Mouse (Mus musculus) forebrain, embryonic 15.5 days (tissue): ENCODE results near the gene Trim12a. TPM values are rescaled to one million over a fixed set of nuclear protein-coding genes. Genes with fewer than 3 reads are reported as not detected.
"Not testable (repeated sequence)": the region's sequence is repeated elsewhere in the genome, so short reads cannot be mapped to it uniquely, and the experiment has no call there.

Experiments
- ATAC-seq: fragments of 200-750 bp; cut with Nextera tagmentation; replicated peaks from 2 replicates; pipeline ENCODE4 v1.8.0; 2017; ENCODE audit warnings: mild to moderate bottlenecking, moderate TSS enrichment, moderate library complexity
- H3K27ac ChIP-seq: fragments of 300-500 bp; sonication (generic); replicated peaks from 2 replicates; pipeline ENCODE4 v1.5.1; 2015; ENCODE audit warnings: mild to moderate bottlenecking, inconsistent platforms
- H3K27me3 ChIP-seq: fragments of 300-500 bp; sonication (generic); 2 replicates; pipeline ENCODE4 v1.6.1; 2015; ENCODE audit warnings: inconsistent platforms
- H3K36me3 ChIP-seq: fragments of 300-500 bp; sonication (generic); 2 replicates; pipeline ENCODE4 v1.6.1; 2015; ENCODE audit warnings: mild to moderate bottlenecking, inconsistent platforms
- H3K4me1 ChIP-seq: fragments of 300-500 bp; sonication (generic); 2 replicates; pipeline ENCODE4 v1.6.1; 2015; ENCODE audit warnings: inconsistent platforms
- H3K4me2 ChIP-seq: fragments of 300-500 bp; sonication (generic); replicated peaks from 2 replicates; pipeline ENCODE4 v1.6.1; 2015; ENCODE audit warnings: mild to moderate bottlenecking, inconsistent platforms
- H3K4me3 ChIP-seq: fragments of 300-500 bp; sonication (generic); 2 replicates; pipeline ENCODE4 v1.5.1; 2015; ENCODE audit warnings: mild to moderate bottlenecking, inconsistent platforms
- H3K9ac ChIP-seq: fragments of 300-500 bp; sonication (generic); replicated peaks from 2 replicates; pipeline ENCODE4 v1.6.1; 2015; ENCODE audit warnings: mild to moderate bottlenecking, inconsistent platforms
- H3K9me3 ChIP-seq: fragments of 300-500 bp; sonication (generic); 2 replicates; pipeline ENCODE4 v1.6.1; 2016; ENCODE audit warnings: inconsistent platforms
- WGBS: fragments of 180-500 bp; shearing (Covaris S2); methylation state at CpG from one replicate; pipeline ENCODE4 v1.1.7; 2015; ENCODE audit warnings: mixed read lengths; 5-methylcytosine and 5-hydroxymethylcytosine counted together
- polyA plus RNA-seq: library from polyadenylated mRNA; unstranded; fragments of >200 nt; fragmentation: Nextera tagmentation; extraction: Ambion mirVana; gene quantifications from 2 replicates; pipeline ENCODE4 v1.2.1, GENCODE M21; 2015

The Trim12a gene
- polyA plus RNA-seq, 1 experiment from 2014 or later, result 2.0 TPM

- not testable (repeated sequence) for H3K4me1 ChIP-seq, H3K27me3 ChIP-seq, H3K9ac ChIP-seq, ATAC-seq, H3K36me3 ChIP-seq, H3K27ac ChIP-seq, H3K9me3 ChIP-seq, H3K4me3 ChIP-seq, H3K4me2 ChIP-seq
- 44% methylated on average over 14 of the region's 14 CpGs for WGBS
Measured at GRCm38 (mm10) chr7:104287576-104288443, 27.5 kb downstream of the Trim12a start, which contains the start of gene Trim5. Trim5 (minus strand) TSS chr7:104288094.

- 77% methylated on average over 3 of the region's 3 CpGs for WGBS
- H3K4me1 ChIP-seq, H3K27me3 ChIP-seq, H3K4me2 ChIP-seq, H3K36me3 ChIP-seq, H3K4me3 ChIP-seq, ATAC-seq, H3K9ac ChIP-seq, H3K27ac ChIP-seq, H3K9me3 ChIP-seq: not testable (repeated sequence)
Measured at GRCm38 (mm10) chr7:104279361-104279760, 35.9 kb downstream of the Trim12a start.

DNA sequence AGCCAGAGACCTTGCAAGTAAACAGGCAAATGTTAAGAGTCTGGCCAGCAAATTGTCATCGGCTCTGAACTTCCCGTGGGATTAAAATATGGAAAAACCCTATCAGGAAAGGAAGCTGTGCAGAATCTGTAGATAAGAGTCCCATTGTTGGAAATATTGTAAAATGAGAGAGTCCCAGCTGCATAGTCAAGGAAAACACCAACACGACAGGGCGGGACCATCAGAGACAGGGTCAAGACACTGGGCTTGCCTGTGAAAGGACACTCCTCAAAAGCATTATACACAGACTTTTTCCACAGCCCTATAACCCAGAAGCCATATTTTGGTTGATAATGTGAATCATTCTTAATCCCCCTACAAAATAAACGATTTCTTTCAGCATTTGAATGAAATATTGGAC is 49.9 kb downstream of the Trim12a start:
- not testable (repeated sequence) for H3K9me3 ChIP-seq, H3K27ac ChIP-seq, H3K9ac ChIP-seq, H3K36me3 ChIP-seq, ATAC-seq, H3K27me3 ChIP-seq, H3K4me1 ChIP-seq, H3K4me2 ChIP-seq, H3K4me3 ChIP-seq
- 91% methylated on average over 5 of the region's 5 CpGs for WGBS

- not testable (repeated sequence) for H3K27me3 ChIP-seq, H3K4me3 ChIP-seq, H3K9me3 ChIP-seq, H3K9ac ChIP-seq, ATAC-seq, H3K36me3 ChIP-seq, H3K27ac ChIP-seq, H3K4me2 ChIP-seq, H3K4me1 ChIP-seq
- 90% methylated on average over 4 of the region's 4 CpGs for WGBS
Measured at GRCm38 (mm10) chr7:104260380-104260779, 54.9 kb downstream of the Trim12a start.

Other genes with a start within 250 kb of the Trim12a start
- not detected in 2 replicates for gene Olfr644, start 243.6 kb downstream of the Trim12a start, polyA plus RNA-seq
- not detected in 2 replicates for gene Olfr645, start 230.0 kb downstream of the Trim12a start, polyA plus RNA-seq
- not detected in 2 replicates for gene Olfr646, start 210.6 kb downstream of the Trim12a start, polyA plus RNA-seq
- gene Ubqln5, start 185.6 kb downstream of the Trim12a start, polyA plus RNA-seq, result not detected in 2 replicates
- not detected in 2 replicates for gene Olfr643, start 178.1 kb downstream of the Trim12a start, polyA plus RNA-seq
- not detected in 2 replicates for gene Ubqln3, start 172.2 kb downstream of the Trim12a start, polyA plus RNA-seq
- gene Ubqlnl, start 164.9 kb downstream of the Trim12a start, polyA plus RNA-seq, result not detected in 2 replicates
- not detected in 2 replicates for gene Olfm5, start 150.6 kb downstream of the Trim12a start, polyA plus RNA-seq
- 0.33 and 0.47 TPM in 2 replicates for gene Olfr648, start 132.1 kb downstream of the Trim12a start, polyA plus RNA-seq
- gene Olfr649, start 119.5 kb downstream of the Trim12a start, polyA plus RNA-seq, result not detected in 2 replicates
- gene Trim6, start 96.7 kb downstream of the Trim12a start, polyA plus RNA-seq, result 0.24 and 0.34 TPM in 2 replicates
- 0.46 and 0.62 TPM in 2 replicates for gene Trim34a, start 71.0 kb downstream of the Trim12a start, polyA plus RNA-seq
- 0.09 and 0.13 TPM in 2 replicates for gene Trim5, start 27.4 kb downstream of the Trim12a start, polyA plus RNA-seq
- not detected in 2 replicates for gene Trim34b, start 14.0 kb upstream of the Trim12a start, polyA plus RNA-seq
- 0.80 and 0.98 TPM in 2 replicates for gene Trim12c, start 37.9 kb upstream of the Trim12a start, polyA plus RNA-seq
- not detected in 2 replicates for gene Trim30b, start 54.4 kb upstream of the Trim12a start, polyA plus RNA-seq
- not detected in 2 replicates for gene Trim30c, start 85.4 kb upstream of the Trim12a start, polyA plus RNA-seq
- 0.41 and 0.43 TPM in 2 replicates for gene Trim30a, start 149.7 kb upstream of the Trim12a start, polyA plus RNA-seq
- 0.14 and 0.28 TPM in 2 replicates for gene Trim30d, start 192.4 kb upstream of the Trim12a start, polyA plus RNA-seq
- not detected in 2 replicates for gene Olfr651, start 234.7 kb upstream of the Trim12a start, polyA plus RNA-seq
- gene Olfr652, start 245.4 kb upstream of the Trim12a start, polyA plus RNA-seq, result not detected in 2 replicates